Mouse (Mus musculus) C2C12 (cell line): ENCODE measurements around the gene Ehmt2. TPM values are rescaled to one million over a fixed set of nuclear protein-coding genes. Genes with fewer than 3 reads are reported as not detected.

Source experiments
- H3K27me3 ChIP-seq: one replicate; pipeline ENCODE4 v1.6.1; 2011; ENCODE audit not compliant: control insufficient read depth, insufficient read depth, insufficient read length
- H3K36me3 ChIP-seq: one replicate; pipeline ENCODE4 v1.6.1; 2011; ENCODE audit not compliant: control insufficient read depth, insufficient read depth
- H3K4me3 ChIP-seq: one replicate; pipeline ENCODE4 v1.5.1; 2011; ENCODE audit warnings: mild to moderate bottlenecking, control low read depth; ENCODE audit not compliant: poor library complexity, insufficient read depth, severe bottlenecking
- H3K79me2 ChIP-seq: one replicate; pipeline ENCODE4 v1.6.1; 2011; ENCODE audit not compliant: control insufficient read depth, insufficient read depth
- H3K79me3 ChIP-seq: one replicate; pipeline ENCODE4 v1.6.1; 2011; ENCODE audit warnings: low read depth, control low read depth
- H3ac ChIP-seq: one replicate; pipeline ENCODE3; 2011; ENCODE audit warnings: low read depth; ENCODE audit not compliant: control insufficient read depth, insufficient read length
- CEBPB ChIP-seq: IDR thresholded peaks from one replicate; pipeline ENCODE4 v1.6.1; 2011; ENCODE audit warnings: low read depth, mild to moderate bottlenecking, control low read depth, moderate library complexity
- CTCF ChIP-seq: IDR thresholded peaks from one replicate; pipeline ENCODE4 v1.5.1; 2011; ENCODE audit not compliant: control insufficient read depth, insufficient read depth, insufficient read length
- FOSL1 ChIP-seq: IDR thresholded peaks from one replicate; pipeline ENCODE4 v1.8.0; 2011; ENCODE audit warnings: mild to moderate bottlenecking, low read length; ENCODE audit not compliant: poor library complexity, insufficient read depth, severe bottlenecking
- MAX ChIP-seq: IDR thresholded peaks from one replicate; pipeline ENCODE4 v1.6.1; 2011; ENCODE audit warnings: mild to moderate bottlenecking, control low read depth
- MYOD1 ChIP-seq: IDR thresholded peaks from one replicate; pipeline ENCODE4 v1.6.1; 2011; ENCODE audit warnings: low read depth; ENCODE audit not compliant: control insufficient read depth, insufficient read length
- MYOG ChIP-seq: IDR thresholded peaks from one replicate; pipeline ENCODE4 v1.6.1; 2011; ENCODE audit not compliant: control insufficient read depth, insufficient read length; ENCODE audit errors: extremely low read depth
- USF1 ChIP-seq: IDR thresholded peaks from one replicate; pipeline ENCODE4 v1.6.1; 2011; ENCODE audit warnings: low read depth, mild to moderate bottlenecking, control low read depth, moderate library complexity
- polyA plus RNA-seq: library from polyadenylated mRNA; unstranded; fragments of >200 nt; fragmentation: generic; extraction: Trizol; gene quantifications from one replicate; pipeline ENCODE4 v1.2.1, GENCODE M21; 2012; ENCODE audit warnings: missing spikeins

The Ehmt2 gene
- polyA plus RNA-seq, 1 experiment, result 106 TPM

- Histone ChIP-seq H3K36me3 (no peaks in the 10 kb centered on the region), H3ac (no peak overlapping the region), H3K27me3 (no peaks in the 10 kb centered on the region), H3K4me3 (no peak overlapping the region), H3K79me2 (no peaks in the 10 kb centered on the region), H3K79me3 (no peaks in the 10 kb centered on the region)
- TF ChIP-seq MAX (no peak), MYOD1 (no peak)
Observed at GRCm38 (mm10) chr17:34934031-34934430, 35.8 kb downstream of the Ehmt2 start.

- TF ChIP-seq MYOD1, result no peak
- no peak for TF ChIP-seq CEBPB
- no peak overlapping the region for H3K4me3 ChIP-seq
- no peaks in the 10 kb centered on the region for H3K36me3 ChIP-seq
- no peaks in the 10 kb centered on the region for H3K79me2 ChIP-seq
- H3ac ChIP-seq, result no peak overlapping the region
- no peaks in the 10 kb centered on the region for H3K27me3 ChIP-seq
- no peaks in the 10 kb centered on the region for H3K79me3 ChIP-seq
Observed at GRCm38 (mm10) chr17:34934830-34935229, 36.6 kb downstream of the Ehmt2 start.

GRCm38 (mm10) chr17:34937960-34938505 is 39.8 kb downstream of the Ehmt2 start:
- Histone ChIP-seq H3K79me3 (no peaks in the 10 kb centered on the region), H3ac (no peak overlapping the region), H3K79me2 (no peaks in the 10 kb centered on the region), H3K27me3 (no peaks in the 10 kb centered on the region), H3K4me3 (no peak overlapping the region), H3K36me3 (no peaks in the 10 kb centered on the region)
- no peak for TF ChIP-seq CEBPB
- TF ChIP-seq USF1, result no peak
- no peak for TF ChIP-seq MAX
- TF ChIP-seq MYOD1, result no peak
- TF ChIP-seq MYOG, result no peak
- TF ChIP-seq FOSL1, result no peak
- no peak for TF ChIP-seq CTCF

GRCm38 (mm10) chr17:34941344-34942041 is 43.2 kb downstream of the Ehmt2 start:
- no peaks in the 10 kb centered on the region for H3K27me3 ChIP-seq
- no peaks in the 10 kb centered on the region for H3K79me2 ChIP-seq
- H3ac ChIP-seq, result no peak overlapping the region
- TF ChIP-seq MYOD1, result no peak
- TF ChIP-seq FOSL1, result no peak
- TF ChIP-seq MYOG, result no peak
- TF ChIP-seq MAX, result no peak
- no peak for TF ChIP-seq CEBPB
- TF ChIP-seq USF1, result no peak
- TF ChIP-seq CTCF, result no peak
- no peaks in the 10 kb centered on the region for H3K79me3 ChIP-seq
- H3K4me3 ChIP-seq, result no peak overlapping the region
- no peaks in the 10 kb centered on the region for H3K36me3 ChIP-seq

- Histone ChIP-seq H3K27me3 (no peaks in the 10 kb centered on the region), H3K79me2 (no peaks in the 10 kb centered on the region)
- TF ChIP-seq USF1 (peak; percentile 45), FOSL1 (no peak), CEBPB (no peak)
Observed at GRCm38 (mm10) chr17:34943128-34943815, 45.0 kb downstream of the Ehmt2 start.

GRCm38 (mm10) chr17:34944362-34944761 is 46.1 kb downstream of the Ehmt2 start:
- Histone ChIP-seq H3K79me3 (no peaks in the 10 kb centered on the region), H3K36me3 (peaks cover 2% of the 10 kb centered on the region), H3K27me3 (no peaks in the 10 kb centered on the region), H3K79me2 (no peaks in the 10 kb centered on the region), H3K4me3 (no peak overlapping the region), H3ac (no peak overlapping the region)
- TF ChIP-seq USF1 (no peak), MYOG (no peak), MYOD1 (no peak), FOSL1 (no peak), CTCF (no peak), MAX (no peak), CEBPB (no peak)

More at GRCm38 (mm10) chr17:34943128-34943815, 45.0 kb downstream of the Ehmt2 start:
- Histone ChIP-seq H3ac (peak overlapping the region; percentile 22), H3K79me3 (no peaks in the 10 kb centered on the region), H3K4me3 (no peak overlapping the region), H3K36me3 (no peaks in the 10 kb centered on the region)
